Mouse (Mus musculus): Measurements from ENCODE around the gene Ids.
"Not testable (repeated sequence)": the region's sequence is repeated elsewhere in the genome, so short reads cannot be mapped to it uniquely, and the experiment has no call there.

Gene Ids

GRCm38 (mm10) chrX:70364661-70365613 is at the start of gene Ids:
Gene Ids, minus strand, starts transcription at chrX:70365084.
- DNase-seq (ENCODE audit: low spot score in 2 of 2) = peak; percentile 70 to 85

GRCm38 (mm10) chrX:70392636-70393035 is 27.8 kb upstream of the Ids start:
- DNase-seq (ENCODE audit: low spot score in 2 of 2) = not testable (repeated sequence)

- peak; percentile 14 to 20 for DNase-seq (ENCODE audit: low spot score in 2 of 2)
Observed at GRCm38 (mm10) chrX:70385962-70386351, 21.1 kb upstream of the Ids start.

GRCm38 (mm10) chrX:70385276-70385961 is 20.5 kb upstream of the Ids start, which contains the start of gene 1110012L19Rik:
Gene 1110012L19Rik, plus strand, starts transcription at chrX:70385877.
- DNase-seq (ENCODE audit: low spot score in 2 of 2) = peak; percentile 51 to 70

- no peak for DNase-seq (ENCODE audit: low spot score in 2 of 2)
Observed at GRCm38 (mm10) chrX:70384917-70385275, 20.0 kb upstream of the Ids start.

GRCm38 (mm10) chrX:70374469-70375110 is 9.7 kb upstream of the Ids start:
- DNase-seq (ENCODE audit: low spot score in 2 of 2) = not testable (repeated sequence)

GRCm38 (mm10) chrX:70369758-70370157 is 4.9 kb upstream of the Ids start:
- DNase-seq (ENCODE audit: low spot score in 2 of 2) = not testable (repeated sequence)

GRCm38 (mm10) chrX:70364202-70364601 is 682 bp downstream of the Ids start:
- DNase-seq (ENCODE audit: low spot score in 2 of 2) = no peak

GRCm38 (mm10) chrX:70363446-70363845 is 1.4 kb downstream of the Ids start:
- DNase-seq (ENCODE audit: low spot score in 2 of 2) = no peak

- no peak for DNase-seq (ENCODE audit: low spot score in 2 of 2)
Observed at GRCm38 (mm10) chrX:70362985-70363384, 1.9 kb downstream of the Ids start.

GRCm38 (mm10) chrX:70330202-70330843 is 34.6 kb downstream of the Ids start:
- DNase-seq (ENCODE audit: low spot score in 2 of 2) = peak; percentile 8 to 35

GRCm38 (mm10) chrX:70328530-70329143 is 36.2 kb downstream of the Ids start:
- no peak for DNase-seq (ENCODE audit: low spot score in 2 of 2)

GRCm38 (mm10) chrX:70327656-70328055 is 37.2 kb downstream of the Ids start:
- DNase-seq (ENCODE audit: low spot score in 2 of 2) = no peak

GRCm38 (mm10) chrX:70319254-70319653 is 45.6 kb downstream of the Ids start:
- no peak for DNase-seq (ENCODE audit: low spot score in 2 of 2)

- no peak for DNase-seq (ENCODE audit: low spot score in 2 of 2)
Observed at GRCm38 (mm10) chrX:70314949-70315641, 49.8 kb downstream of the Ids start.

Measured in urinary bladder, postnatal 36 days (tissue).